Mouse (Mus musculus) ovary, postnatal 10 days (tissue): ENCODE measurements around the gene Dpep2nb.
"Not testable (repeated sequence)": the region's sequence is repeated elsewhere in the genome, so short reads cannot be mapped to it uniquely, and the experiment has no call there.

ENCODE experiments used
- DNase-seq: peaks from one replicate; pipeline ENCODE4 v3.0.0; 2022; ENCODE audit warnings: low spot score

Gene Dpep2nb

DNA sequence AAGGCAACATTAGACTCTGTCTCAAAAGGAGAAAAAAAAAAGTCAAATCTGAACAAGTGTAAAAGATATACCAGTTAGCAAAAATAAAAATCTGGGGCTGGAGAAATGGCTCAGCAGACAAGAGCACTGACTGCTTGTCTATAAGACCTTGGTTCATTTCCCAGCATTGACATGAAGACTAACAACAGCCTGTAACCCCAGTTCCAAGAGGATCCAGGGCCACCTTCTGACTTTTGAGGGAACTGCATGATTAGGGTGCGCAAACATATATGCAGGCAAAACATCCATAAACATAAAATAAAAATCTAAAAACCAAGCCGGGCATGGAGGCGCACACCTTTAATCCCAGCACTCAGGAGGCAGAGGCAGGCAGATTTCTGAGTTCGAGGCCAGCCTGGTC, 638 bp upstream of the Dpep2nb start:
- DNase-seq = no peak

GRCm38 (mm10) chr8:106004538-106005207, 1.1 kb downstream of the Dpep2nb start:
- no peak for DNase-seq

DNA sequence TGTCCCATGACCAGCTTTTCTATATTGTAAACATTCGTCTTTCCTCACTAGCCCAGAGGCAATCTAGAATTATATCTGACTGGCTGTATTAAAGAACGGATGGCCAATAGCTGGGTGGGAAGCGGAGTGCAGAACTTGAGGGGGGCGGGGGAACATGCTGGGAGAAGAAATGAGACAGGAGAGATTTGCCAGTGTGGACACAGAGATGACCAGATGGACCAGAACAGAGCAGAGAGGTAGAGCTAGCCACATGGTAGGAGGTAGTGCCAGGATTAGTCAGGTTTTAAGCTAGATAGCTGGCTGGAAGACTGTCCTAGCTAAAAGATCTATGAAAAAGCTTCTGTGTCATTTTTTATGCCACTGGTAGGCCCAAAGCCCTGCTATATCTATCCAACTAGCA, 3.9 kb downstream of the Dpep2nb start:
- no peak for DNase-seq

DNA sequence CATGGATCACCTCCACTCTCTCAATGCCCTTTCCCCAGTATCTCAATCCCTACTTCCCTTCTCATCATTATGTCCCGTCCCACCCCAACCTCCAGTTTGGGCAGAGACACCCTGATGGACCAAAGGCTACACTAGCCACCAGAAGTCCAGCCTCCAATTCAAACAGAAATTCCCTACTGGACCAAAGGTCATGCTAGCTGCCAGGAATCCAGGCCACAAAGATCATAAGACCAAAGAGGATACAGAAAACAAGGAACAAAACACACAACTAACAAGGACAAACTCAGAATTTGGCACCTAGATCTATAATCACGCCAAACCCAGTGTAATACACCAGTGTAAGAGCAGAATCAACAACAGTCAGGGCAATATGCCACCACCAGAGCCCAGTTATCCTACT, 6.8 kb downstream of the Dpep2nb start:
- no peak for DNase-seq

- DNase-seq = no peak
Observed at GRCm38 (mm10) chr8:105996359-105996758, 9.4 kb downstream of the Dpep2nb start.

DNA sequence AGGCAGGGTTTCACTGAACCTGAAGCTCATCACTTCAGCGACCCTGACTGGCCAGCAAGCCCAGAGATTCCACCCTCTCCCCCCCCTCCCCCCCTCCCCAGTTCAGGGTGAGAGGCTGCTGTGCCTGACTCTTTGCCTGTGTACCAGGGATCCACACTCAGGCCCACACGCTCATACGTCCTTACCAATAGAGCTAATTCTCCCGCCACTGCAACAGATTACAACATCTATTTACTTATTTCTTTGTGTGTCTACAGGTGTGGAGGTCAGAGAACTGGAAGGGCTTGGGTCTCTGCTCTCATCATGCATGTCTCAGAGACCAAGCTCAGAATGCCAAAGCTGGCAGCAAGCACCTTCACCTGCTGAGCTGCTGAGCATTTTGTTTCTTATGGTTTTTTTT, 12.5 kb downstream of the Dpep2nb start:
- no peak for DNase-seq

DNA sequence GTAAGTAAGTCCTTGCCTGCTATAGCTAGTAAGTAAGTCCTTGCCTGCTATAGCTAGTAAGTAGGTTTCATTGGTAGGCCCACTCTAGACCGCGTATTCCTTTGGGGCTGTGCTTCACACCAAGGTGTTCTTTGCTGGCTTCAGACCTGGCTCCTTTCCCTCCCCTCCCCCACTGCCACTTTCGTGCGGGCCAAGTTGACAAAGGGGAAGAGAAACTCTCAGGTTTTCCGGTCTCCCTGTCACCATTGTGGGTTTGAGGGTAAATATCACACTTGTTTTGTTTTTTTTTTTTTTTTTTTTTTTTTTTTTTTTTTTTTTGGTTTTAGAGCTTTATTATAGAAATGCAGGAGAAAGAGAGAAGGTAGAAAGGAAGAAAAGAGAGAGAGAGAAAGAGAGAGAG, 13.3 kb downstream of the Dpep2nb start:
- DNase-seq = no peak

DNA sequence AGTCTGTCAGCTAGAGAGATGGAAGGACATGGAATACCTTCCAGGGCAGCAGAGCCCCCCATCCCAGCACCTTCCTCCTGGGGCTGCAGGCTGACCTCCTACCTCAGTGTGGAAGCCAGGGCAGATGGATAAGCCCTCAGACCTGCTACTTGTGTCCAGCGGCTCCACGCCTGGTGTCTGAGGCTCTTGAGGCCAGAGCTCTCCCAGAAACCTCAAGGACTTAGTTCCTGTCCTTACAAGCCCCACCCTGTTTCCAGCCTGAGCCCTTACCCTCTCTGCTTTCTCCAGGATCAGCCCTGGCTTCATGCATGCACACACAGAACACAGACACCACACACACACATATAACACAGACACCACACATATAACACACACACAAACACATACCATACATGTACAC, 14.2 kb downstream of the Dpep2nb start:
- no peak for DNase-seq

GRCm38 (mm10) chr8:105990856-105991387, 14.9 kb downstream of the Dpep2nb start, which contains the start of gene Dus2:
TSS of gene Dus2 (plus strand) at chr8:105991337.
- DNase-seq = peak; percentile 46

- DNase-seq = no peak
Observed at GRCm38 (mm10) chr8:105988546-105988945, 17.2 kb downstream of the Dpep2nb start.

- not testable (repeated sequence) for DNase-seq
Observed at GRCm38 (mm10) chr8:105983406-105983805, 22.4 kb downstream of the Dpep2nb start.

DNA sequence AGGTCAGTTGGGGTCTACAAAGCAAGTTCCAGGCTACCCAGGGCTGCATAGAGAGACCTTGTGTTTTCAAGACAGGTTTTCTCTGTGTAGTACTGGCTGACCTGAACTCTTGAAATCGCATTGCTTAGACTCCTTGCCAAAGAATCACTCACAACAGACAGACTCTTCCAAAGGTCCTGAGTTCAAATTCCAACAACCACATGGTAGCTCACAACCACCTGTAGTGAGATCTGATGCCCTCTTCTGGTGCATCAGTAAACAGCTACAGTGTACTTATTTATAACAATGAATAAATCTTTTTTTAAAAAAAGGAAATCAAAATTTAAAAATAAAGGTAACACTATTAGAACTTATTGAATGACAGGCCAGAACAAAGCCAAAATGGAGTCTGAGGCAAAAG, 24.6 kb downstream of the Dpep2nb start:
- DNase-seq = no peak

DNA sequence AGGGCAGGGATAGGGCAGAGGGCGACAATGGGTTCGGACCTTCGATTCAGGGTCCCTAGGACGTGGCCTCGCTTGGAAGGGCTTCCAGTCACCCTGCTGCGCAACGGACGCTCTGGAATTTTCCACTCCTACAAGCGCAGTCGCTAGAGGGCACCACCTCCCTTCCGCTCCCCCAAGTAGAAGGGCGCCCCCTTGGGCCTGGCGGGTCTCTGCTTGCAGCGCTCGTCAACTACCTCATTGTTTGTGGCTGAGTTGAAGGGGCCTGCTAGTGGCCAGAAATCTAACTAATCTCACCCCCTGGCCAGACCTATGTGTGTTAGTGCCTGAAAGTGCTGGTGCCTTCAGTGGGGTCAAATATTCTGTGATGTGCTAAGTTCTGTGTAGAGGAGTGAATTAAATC, 26.4 kb downstream of the Dpep2nb start, which contains the start of gene Dpep3:
TSS of gene Dpep3 (minus strand) at position 105 of the 400 bp plus-strand sequence.
- no peak for DNase-seq

DNA sequence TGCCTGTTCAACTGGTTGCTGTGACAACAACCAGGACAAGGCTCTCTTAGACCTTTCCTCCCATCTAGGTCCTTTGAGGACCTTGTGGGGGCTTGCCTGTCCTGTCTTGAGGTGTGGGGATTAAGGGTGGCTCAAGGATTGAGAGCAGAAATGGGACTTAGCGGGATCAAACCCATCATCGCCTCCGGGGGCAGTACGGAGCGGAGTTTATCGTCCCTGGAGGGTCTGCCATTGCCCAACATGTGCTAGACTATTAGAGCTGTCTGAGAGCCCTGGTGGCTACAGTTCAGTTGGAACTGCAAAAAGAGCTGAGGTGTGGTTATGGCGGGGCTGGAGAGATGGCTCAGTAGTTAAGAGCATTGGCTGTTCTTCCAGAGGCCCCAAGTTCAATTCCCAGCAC, 30.4 kb downstream of the Dpep2nb start:
- DNase-seq = no peak

DNA sequence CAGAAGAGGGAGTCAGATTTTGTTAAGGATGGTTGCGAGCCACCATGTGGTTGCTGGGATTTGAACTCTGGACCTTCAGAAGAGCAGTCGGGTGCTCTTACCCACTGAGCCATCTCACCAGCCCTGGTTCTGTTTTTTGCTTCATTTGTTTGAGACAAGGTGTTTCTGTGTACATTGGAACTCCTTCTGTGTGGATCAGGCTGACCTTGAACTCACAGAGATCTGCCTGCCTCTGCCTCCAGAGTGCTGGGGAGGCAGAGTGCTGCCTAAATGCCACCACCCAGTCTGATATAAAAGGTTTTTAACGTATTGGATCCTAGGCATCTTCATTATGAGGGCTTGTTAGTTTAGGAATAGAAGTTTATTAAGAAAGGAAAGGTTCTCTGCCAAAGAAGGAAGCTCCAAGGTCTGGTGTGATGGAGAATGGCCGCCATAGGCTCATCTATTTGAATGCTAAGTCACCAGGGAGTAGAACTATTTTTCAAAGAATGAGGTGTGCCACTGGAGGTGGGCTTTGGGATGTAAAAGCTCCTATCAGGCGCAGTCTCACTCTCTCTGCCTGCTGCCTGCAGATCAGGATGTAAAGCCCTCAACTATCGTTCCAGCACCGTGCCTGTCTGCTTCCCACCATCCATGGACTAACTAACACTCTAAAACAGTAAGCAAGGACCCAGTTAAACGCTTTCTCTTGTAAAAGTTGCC, 34.6 kb downstream of the Dpep2nb start:
- no peak for DNase-seq

- no peak for DNase-seq
Observed at GRCm38 (mm10) chr8:105969367-105969766, 36.4 kb downstream of the Dpep2nb start.

GRCm38 (mm10) chr8:105966692-105967311, 39.0 kb downstream of the Dpep2nb start:
- no peak for DNase-seq

DNA sequence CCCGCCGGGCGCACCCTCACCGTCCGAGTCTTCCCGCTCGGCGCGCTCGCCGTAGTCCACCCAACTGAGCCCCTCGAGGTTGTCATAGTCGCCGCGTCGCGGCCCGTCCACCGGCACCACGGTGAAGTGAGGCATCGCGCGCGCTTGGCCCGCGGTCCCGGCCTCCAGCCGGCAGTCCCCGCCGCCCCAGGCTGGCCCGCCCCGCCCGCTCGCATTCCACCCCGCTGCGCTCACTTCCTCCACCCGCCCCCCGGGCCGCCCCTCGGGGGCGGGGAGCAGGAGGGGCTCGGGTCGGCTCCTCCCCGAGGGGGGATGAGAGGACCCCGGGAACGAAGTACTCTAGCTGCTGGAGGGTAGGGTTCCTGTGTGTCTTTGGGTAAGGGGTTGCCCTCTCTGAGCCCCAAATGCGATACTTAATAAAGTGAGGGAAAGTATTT, 39.9 kb downstream of the Dpep2nb start, which contains the start of gene Slc12a4:
TSS of gene Slc12a4 (minus strand) at position 193 of the 437 bp plus-strand sequence.
- peak; percentile 54 for DNase-seq

DNA sequence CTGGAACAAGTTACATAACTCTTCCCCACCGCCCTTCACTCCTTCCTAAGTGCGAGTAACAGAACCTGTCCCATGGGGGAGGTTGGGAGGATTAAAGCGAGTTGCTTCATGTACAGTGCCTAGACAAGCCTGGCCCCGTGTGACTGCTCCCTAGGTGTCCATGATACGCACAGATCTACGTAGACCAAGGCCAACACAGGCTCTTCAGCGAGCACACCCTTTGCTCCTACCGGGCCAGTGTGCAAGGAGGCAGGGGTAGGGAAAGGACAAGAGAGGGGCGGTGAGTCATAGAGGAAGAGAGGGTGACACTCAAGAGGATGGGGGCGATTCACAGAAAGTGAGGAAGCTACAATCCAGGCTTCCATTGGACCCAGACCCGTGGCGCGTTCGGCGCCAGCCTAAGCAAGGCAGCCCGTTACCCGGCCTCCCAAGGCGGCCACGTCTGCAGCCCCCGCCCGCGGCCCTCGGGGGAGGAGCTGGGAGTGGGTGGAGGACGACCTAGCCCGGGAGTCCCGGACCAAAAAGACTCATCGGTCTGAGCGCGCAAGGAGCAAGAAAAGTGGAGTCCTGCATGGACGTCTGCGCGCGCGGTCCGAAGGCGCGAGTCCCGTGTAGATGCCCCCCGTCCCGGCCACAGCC, 40.4 kb downstream of the Dpep2nb start:
- DNase-seq = peak; percentile 54

DNA sequence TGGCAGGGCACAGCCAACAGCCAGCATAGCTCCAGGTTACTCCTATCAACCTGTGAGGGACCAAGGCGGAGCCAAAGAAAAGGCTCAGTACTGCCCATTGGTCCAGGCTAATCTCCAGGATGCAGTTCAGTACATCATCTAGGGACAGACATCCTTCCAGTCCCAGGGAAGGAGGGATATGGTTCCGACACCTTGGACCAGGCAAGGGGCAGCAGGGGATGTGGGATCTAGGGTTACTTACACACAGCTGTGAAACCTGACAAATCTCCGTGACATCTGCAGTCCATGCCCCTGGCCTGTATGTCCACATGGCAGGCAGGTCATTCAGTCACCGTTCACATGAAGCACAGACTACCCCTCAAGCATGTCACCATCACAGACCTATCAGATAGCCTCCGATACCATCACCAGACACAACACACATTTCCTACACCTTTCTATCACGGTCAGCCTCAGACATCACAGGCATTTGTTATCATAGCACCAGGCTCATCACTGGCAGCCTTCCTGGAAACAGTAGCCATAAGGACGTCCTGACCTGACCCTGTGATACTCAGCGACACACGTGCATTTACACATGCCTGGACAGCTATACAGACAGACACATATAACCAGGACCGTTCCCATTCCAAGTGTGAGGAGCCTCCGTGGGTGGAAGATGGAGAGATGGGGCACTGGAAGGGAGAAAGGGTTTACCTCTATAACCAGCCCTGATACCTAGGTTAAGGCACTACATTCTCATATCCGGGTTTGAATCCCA, 41.1 kb downstream of the Dpep2nb start:
- DNase-seq = no peak

DNA sequence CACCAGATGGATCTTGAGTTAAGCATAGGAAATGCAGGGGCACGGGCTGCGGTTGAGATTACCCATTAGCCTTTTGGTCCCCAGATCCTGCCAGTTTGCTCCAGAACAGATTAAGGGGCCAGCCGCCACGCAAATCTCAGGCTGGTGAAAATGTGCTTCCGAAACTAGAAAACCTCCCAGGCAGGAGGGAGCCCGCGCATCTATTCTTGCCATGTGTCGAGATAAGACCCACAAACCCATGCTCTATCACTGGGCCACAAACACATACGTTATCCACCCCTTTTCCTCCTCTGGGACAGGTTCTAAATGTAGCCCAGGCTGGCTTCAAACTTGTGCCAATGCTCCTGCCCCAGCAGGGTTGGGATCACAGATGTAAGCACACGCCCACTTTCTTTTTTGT, 44.2 kb downstream of the Dpep2nb start:
- no peak for DNase-seq

DNA sequence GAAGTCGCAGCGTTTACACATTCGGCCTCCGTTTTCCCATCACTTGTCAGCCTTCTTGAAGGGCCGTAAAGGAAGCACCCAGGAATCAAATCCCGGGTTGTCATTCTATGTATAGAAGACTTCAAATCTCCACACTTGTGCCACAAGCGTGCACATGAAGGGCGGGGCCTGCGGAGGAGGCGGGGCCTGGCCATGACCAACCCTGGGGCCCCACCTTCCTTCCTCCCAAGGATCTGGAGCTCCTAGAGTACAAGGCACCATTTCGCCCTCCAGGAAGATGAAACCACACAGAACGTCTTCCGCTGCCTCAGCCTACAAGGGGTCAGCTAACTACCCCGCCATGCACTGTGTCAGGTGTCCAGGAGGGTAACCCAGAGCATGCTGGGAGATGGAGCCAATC, 44.7 kb downstream of the Dpep2nb start:
- no peak for DNase-seq
